Mouse (Mus musculus) colon, adult 2 months (tissue): ENCODE data around the gene Diaph2. TPM values are rescaled to one million over a fixed set of nuclear protein-coding genes. Genes with fewer than 3 reads are reported as not detected.

Experiments used
- polyA plus RNA-seq: library from polyadenylated mRNA; depleted of rRNA; stranded (reverse); fragments of >200 nt; gene quantifications from 2 replicates; pipeline ENCODE4 v1.2.3, GENCODE M21; 2012; rRNA removed

The Diaph2 gene
- 1.3 and 2.7 TPM in 2 replicates for polyA plus RNA-seq

GRCm38 (mm10) chrX:129749571-129750061 is at the start of gene Diaph2:
Gene Diaph2, plus strand, starts transcription at chrX:129749742.

